Mouse (Mus musculus) NIH3T3 (cell line): ENCODE data around the gene Ptprj.

Experiments used
- DNase-seq: peaks from one replicate; pipeline ENCODE4 v3.0.0-alpha.2; 2012; ENCODE audit warnings: low read depth

The Ptprj gene

DNA sequence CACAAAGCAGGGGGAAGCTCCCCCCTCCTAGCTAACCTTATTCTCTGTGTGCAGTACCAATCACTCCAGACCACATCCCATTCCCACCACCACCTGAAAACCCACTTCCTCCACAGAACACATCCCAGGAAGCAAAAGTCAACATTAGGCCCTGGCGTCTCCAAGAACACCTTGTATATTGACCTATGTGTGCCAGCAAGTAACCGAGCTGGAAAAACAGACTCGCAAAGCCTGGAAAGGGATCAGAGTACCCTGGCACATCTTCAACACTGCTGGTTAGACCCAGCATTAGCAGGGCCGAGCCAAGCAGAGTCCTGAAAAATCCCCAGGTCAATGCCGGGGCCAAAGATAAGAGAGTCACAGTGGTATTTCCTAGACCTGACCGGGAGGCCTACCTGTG, 58.0 kb downstream of the Ptprj start:
- no peak for DNase-seq

- DNase-seq = no peak
Measured at GRCm38 (mm10) chr2:90521909-90522308, 58.5 kb downstream of the Ptprj start.

GRCm38 (mm10) chr2:90518296-90518695, 62.2 kb downstream of the Ptprj start:
- DNase-seq = no peak

- DNase-seq = no peak
Measured at GRCm38 (mm10) chr2:90514969-90515368, 65.5 kb downstream of the Ptprj start.

DNA sequence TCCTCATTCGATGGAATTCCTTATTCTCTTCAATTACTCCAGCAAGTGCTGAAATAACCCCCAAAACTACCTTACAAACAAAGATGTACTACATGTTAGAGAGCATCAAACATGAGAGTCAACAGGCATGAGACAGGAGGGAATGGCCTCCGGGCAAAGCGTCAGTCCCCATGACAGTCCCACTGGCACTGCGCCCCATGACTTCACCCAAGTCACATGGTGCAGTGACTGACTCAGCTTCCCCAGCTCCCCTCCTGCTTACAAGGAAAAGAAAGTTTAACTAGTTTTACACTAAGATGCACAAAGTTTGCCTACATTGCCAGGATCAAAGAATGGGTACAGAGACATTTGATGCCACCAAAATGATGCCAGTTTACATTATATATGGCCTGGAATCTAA, 71.2 kb downstream of the Ptprj start:
- DNase-seq = peak; percentile 30

DNA sequence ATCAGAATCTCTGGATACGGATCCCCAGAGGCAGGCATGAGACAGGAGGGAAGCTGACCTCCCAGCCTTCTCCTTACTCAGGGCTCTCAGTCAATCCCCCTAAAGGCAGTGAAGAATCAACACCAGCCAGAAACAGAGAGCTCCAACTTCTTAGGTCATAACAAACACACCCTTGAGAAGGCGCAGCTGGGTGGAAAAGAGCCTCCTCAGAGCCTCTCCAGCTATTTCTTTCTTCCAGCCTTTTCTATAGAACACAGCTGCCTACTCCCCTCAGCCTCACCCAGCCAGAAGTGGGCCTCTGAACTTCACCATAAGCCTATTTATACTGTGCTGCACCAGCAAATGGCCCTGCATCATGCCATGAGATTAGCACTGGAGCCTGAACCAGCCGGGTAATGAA, 74.3 kb downstream of the Ptprj start:
- no peak for DNase-seq

DNA sequence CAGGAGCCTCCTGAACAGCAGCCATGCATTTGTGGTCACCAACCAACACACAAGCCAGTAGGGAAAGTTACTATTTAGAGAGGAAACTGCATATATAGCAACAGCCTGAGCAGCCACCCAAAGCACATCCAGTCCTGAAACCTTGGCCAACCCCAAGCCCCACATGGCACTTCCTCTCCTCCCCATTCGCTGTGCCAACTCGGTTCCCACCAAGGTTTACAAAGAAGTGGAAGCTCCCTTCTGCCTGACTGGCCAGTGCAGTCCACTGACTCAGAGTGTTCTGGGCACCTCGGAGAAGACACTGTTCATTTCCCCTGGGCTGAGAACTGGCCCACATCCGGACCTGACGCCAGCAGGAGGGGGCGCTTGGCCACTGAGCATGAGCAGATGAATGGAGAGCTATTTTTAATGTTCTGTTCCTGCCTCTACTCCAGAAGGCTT, 75.7 kb downstream of the Ptprj start:
- DNase-seq = no peak

- no peak for DNase-seq
Measured at GRCm38 (mm10) chr2:90503182-90503833, 77.1 kb downstream of the Ptprj start.

GRCm38 (mm10) chr2:90502738-90503137, 77.7 kb downstream of the Ptprj start:
- no peak for DNase-seq

GRCm38 (mm10) chr2:90501708-90502107, 78.7 kb downstream of the Ptprj start:
- no peak for DNase-seq

DNA sequence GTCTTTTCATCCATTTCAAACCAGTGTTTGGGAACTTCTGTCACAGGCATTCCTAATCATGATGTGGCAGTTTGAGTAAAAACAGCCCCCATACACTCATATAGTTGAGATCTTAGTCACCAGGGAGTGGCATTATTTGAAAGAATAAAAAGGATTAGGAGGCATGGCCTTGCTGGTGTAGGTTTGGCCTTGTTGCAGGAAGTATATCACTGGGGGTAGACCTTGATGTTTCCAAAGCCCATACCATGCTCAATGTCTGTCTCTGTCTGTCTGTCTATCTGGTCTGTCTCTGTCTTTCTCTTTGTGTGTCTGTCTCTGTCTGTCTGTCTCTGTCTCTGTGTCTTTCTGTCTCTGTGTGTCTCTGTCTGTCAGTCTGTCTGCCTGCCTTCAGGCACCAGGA, 79.6 kb downstream of the Ptprj start:
- DNase-seq = no peak

DNA sequence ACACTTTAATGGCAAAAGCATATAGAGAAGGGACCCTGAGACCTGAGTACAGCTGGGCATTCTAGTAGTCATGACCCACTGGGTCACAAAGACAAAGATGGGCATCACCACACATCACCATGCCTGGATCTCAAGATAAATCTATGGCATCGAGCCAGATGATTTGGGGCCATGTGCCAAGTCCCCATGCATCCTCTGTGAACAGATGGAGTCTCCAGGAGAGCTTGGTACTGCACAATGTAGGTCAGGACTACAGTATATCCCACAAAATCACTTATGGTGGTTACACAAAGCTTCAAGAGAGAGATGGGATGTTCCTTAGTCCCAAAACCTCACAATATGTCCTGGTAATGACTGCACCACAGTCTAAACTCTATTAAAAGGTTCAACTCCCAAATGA, 81.4 kb downstream of the Ptprj start:
- no peak for DNase-seq

GRCm38 (mm10) chr2:90497551-90497950, 82.9 kb downstream of the Ptprj start:
- DNase-seq = no peak

GRCm38 (mm10) chr2:90496680-90497074, 83.8 kb downstream of the Ptprj start:
- no peak for DNase-seq

DNA sequence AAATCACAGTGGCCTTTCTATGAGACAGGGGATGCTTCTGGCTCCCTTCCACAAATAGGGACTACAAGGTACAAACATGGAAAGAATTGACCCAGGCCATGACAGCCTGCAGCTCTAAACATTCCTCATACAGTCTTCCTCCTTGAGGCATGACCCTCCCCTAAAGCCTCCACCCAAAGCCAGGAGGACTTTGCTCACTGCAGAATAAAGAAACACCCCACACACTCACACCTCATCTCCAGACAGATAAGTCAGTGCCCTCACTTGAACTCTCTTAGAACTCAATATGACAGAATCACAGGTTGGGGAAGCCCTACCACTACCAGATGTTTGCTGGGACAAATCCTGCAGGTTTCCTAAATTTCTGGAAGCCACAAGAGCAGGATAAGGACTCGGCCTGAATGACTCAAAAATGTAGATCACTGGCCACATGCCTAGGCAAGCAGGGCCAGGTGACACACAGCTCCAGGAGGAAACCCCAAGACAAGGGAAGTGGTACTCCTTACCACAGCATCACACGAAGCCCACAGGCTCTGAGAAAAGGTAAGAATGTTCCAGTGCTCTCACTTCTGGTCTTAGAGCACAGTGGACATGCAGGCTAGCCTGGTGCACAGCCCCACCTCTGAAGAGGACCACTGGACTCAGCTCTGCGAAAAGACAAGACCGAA, 84.3 kb downstream of the Ptprj start:
- DNase-seq = no peak

DNA sequence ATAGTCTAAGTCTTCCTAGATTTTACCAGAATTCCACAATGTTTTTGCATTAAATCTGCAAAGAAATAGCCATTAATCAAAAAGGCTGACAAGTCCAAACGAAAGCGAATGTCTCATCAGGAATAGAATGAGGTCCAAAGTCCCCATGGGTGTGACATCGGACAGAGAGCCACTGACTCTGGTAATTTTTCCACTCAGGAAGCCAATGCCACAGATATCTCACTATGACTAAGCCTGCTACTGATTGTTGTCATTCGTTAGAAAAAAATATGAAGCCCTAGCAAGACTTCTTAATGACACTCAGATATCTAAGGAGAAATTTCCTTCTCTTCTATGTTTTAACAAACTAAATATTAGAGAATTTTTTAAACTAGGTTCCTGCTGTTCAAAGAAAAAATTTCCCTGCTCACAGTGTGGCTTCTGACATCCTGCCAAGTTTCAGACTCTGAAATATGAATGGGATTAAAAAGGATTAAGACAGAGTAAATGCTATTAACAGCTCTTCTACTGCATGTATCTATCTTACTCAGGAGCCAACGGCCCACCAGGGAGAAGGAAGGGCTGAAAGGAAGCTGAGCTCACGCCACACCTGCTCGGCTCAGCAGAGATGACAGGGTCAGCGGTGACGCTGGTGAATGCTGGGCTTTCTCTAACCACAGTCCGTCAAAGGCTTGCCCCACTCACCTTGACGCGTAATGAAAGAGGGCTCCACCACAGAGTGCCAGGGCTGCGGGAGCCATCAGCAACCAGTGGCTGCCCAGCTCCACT, 90.0 kb downstream of the Ptprj start:
- no peak for DNase-seq

DNA sequence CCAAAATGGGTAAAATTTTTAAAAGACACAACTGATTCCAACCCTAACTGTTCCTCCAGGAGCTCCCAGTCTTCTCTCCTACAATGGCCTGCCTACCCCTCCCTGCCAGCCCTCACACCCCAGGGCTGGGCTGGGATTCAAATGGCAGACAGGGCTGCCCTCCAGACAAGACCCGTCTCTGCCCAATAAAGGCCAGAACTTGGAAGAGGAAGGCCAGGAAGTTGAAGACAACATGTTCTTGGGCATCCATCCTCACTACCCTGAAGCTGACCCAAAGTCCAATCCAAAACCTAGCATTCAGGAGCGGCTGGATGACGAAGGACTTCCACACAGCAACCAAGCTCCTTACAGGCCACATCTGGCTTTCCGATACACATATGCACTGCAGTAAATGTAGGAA, 90.6 kb downstream of the Ptprj start:
- DNase-seq = no peak

DNA sequence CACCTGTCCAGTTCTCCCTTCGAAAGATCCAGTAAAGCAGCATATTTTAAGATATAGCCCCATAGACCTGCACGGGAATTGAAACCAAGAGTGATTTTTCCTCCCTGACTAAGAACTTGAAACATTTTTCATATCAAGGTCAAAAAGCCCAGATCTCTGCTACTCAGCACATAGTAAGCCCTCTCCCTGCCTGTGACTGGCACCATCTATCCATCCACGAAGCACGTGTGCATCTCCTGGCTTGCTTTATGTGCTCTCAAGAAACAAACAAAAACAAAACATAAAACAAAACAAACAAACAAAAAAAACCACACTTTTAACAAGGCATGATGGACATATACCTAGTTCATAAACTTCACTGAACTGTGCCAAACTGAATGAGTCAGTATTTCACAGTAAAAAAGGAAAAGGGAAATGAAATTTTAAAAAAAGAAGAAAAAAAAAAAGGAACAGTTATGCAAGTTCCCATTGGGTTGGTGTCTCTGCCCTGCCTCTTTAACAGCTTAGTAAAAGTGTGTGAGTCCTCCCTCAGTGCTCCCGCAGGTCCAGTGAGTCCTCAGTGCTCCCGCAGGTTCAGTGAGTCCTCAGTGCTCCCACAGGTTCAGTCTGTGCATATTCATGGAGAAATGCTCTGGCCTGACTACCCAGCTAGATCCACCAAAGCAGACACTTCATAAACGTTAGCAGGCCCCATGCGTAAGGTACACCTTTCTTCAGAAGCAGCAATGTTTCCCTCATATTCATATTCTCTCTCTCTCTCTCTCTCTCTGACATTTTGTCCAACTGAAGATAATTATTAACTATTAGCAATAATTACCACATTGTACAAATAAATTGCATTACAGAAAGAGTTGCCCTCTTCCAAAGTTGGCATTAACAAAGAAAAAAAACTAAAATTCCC, 91.5 kb downstream of the Ptprj start:
- no peak for DNase-seq

GRCm38 (mm10) chr2:90487471-90488238, 92.8 kb downstream of the Ptprj start:
- DNase-seq = no peak

DNA sequence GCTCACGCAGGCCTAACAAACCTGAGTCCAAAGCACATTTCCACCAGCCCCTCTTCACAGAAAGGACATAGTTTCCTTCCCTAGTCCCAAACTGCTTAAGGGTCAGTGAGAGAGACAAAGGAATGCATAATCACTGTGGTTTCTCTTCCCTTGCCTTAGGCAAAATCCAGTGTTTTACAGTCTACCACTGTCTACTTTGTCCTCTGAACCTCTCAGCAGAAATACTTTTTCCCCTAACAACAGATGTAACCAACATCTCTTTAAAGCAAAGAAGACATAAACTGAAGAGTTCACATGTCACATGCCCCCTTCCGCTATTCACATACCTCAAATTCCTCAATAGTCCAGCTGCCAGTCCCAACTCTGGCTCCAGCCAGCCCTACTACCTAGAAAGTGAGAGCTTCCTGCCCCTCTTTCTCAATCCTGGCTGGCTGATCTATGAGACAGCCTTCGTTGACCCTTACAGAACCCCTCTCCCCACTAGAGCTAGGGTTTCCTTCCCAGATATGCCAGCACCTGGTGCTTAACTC, 94.2 kb downstream of the Ptprj start:
- DNase-seq = no peak

GRCm38 (mm10) chr2:90481505-90481904, 98.9 kb downstream of the Ptprj start:
- DNase-seq = no peak
